In genomic region chr1:183780180-183780579, GRCm38 (mm10) we compare ENCODE assay signal across 24 mouse cellular contexts.
"Had no signal": no experiment of that assay in that cellular context is flagged by ENCODE, and none has a peak within 500 bp of the region (broad histone marks: within the 10 kb centered on the region; RNA-seq: fewer than 3 reads in every experiment).

No protein-coding gene starts in this region.

- H3K9ac ChIP-seq: forebrain, postnatal 0 days; heart, embryonic 13.5 days; heart, embryonic 15.5 days; hindbrain, embryonic 12.5 days; hindbrain, embryonic 14.5 days; kidney, embryonic 15.5 days; limb, embryonic 13.5 days; limb, embryonic 15.5 days; liver, embryonic 12.5 days had no signal

- H3K9me3 ChIP-seq: heart, embryonic 13.5 days; heart, embryonic 15.5 days; hindbrain, embryonic 12.5 days; kidney, embryonic 15.5 days; limb, embryonic 13.5 days; limb, embryonic 15.5 days; liver, embryonic 12.5 days had no signal

- H3K36me3 ChIP-seq: heart, embryonic 13.5 days; heart, embryonic 15.5 days; hindbrain, embryonic 12.5 days; kidney, embryonic 15.5 days; limb, embryonic 13.5 days; limb, embryonic 15.5 days; liver, embryonic 12.5 days had no signal

- H3K27me3 ChIP-seq: heart, embryonic 13.5 days; heart, embryonic 15.5 days; hindbrain, embryonic 12.5 days; kidney, embryonic 15.5 days; limb, embryonic 13.5 days; limb, embryonic 15.5 days; liver, embryonic 12.5 days had no signal

- H3K4me2 ChIP-seq: heart, embryonic 11.5 days; heart, embryonic 13.5 days; heart, embryonic 15.5 days; hindbrain, embryonic 12.5 days; hindbrain, embryonic 14.5 days; kidney, embryonic 15.5 days; limb, embryonic 13.5 days; limb, embryonic 15.5 days; liver, embryonic 12.5 days had no signal

- H3K4me3 ChIP-seq: heart, embryonic 13.5 days; heart, embryonic 15.5 days; hindbrain, embryonic 12.5 days; kidney, embryonic 15.5 days; limb, embryonic 13.5 days; limb, embryonic 15.5 days; liver, embryonic 12.5 days had no signal

- H3K27ac ChIP-seq: heart, embryonic 13.5 days; heart, embryonic 15.5 days; hindbrain, embryonic 12.5 days; kidney, embryonic 15.5 days; kidney, postnatal 0 days; limb, embryonic 13.5 days; limb, embryonic 15.5 days; liver, embryonic 12.5 days had no signal

- DNase-seq: forebrain, postnatal 0 days; gastrocnemius, postnatal 14 days; gastrocnemius, postnatal 36 days; heart, adult 18-20 months; heart, postnatal 14 days; heart, postnatal 36 days; kidney, adult 11 months; kidney, adult 2 months; kidney, adult 9 months; kidney, postnatal 36 days; layer of hippocampus, adult 9-11 months; layer of hippocampus, postnatal 36 days; left cerebral cortex, postnatal 4 days had no signal

- ATAC-seq: inflammation-experienced regulatory T-cells, adult 6 months; liver, embryonic 12.5 days had no signal

- H3K4me1 ChIP-seq: hindbrain, embryonic 12.5 days; liver, embryonic 12.5 days had no signal
